Mouse (Mus musculus) CH12F3 (cell line): ENCODE measurements at regions not wholly inside any gene's neighbourhood (a gene's known extent, or its start where the extent isn't known, plus 50 kb on each side); places are given as distances from the start of the nearest gene placed in this dataset.

Experiments used
- in situ Hi-C: fragments of 300-500 bp; cut with MboI; formaldehyde crosslinking; loops from 2 replicates; pipeline ENCODE4 v1.14.3; 2020; ENCODE audit warnings: low sequenced_read_pairs

DNA sequence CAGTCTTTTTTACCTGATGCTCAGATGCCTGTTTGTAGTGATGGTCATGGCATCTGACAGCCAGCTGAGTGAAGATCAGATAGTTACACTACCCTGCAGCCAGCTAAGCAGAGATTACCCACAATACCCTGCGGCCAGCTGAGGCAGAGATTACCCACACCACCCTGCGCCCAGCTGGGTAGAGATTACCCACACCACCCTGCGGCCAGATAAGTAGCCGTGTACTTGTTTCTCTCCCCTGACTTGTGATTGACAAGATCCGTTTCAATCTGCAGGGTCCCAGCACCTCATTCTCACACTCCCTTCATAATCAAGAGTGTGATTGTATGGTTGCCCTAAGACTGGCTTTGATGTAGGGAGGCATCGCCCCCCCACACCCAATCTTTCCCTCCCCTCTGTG lies 195.9 kb upstream of the Kif2a start:
- in situ Hi-C loops = no loop called here

DNA sequence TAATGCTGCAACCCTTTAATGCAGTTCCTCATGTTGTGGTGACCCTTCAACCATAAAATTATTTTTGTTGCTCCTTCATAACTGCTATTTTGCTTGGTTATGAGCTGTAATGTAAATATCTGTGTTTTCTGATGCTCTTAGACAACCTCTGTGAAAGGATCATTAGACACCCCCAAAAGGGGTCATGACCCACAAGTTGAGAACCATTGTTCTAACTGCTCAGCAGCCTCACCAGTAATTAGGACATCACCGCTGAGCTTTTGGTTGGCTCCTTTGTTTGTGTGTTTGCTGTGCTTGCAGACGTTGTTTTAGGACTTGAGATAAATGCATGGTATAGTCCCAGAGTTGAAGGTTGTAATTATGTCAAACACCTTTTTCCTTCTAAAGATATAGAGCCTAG lies 191.4 kb upstream of the Kif2a start:
- in situ Hi-C loops = no loop called here

DNA sequence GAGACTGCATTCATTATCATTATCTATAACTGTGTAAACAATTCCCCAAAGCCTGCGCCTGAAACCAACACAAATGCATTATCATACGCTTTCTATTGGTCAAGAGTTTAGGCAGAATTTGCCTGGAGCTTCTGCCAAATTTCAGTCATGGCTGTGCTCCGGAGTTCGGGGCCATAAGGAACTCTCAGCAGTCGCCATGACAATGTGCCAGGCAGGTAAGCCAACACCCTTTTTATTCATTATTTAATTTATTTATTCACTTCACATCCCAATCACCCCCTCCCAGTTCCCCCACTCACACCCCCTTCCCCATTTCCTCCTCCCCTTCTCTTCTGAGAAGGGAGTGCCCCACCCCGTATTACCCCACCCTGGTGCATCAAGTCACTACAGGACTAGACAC lies 188.8 kb upstream of the Kif2a start:
- in situ Hi-C loops = no loop called here

DNA sequence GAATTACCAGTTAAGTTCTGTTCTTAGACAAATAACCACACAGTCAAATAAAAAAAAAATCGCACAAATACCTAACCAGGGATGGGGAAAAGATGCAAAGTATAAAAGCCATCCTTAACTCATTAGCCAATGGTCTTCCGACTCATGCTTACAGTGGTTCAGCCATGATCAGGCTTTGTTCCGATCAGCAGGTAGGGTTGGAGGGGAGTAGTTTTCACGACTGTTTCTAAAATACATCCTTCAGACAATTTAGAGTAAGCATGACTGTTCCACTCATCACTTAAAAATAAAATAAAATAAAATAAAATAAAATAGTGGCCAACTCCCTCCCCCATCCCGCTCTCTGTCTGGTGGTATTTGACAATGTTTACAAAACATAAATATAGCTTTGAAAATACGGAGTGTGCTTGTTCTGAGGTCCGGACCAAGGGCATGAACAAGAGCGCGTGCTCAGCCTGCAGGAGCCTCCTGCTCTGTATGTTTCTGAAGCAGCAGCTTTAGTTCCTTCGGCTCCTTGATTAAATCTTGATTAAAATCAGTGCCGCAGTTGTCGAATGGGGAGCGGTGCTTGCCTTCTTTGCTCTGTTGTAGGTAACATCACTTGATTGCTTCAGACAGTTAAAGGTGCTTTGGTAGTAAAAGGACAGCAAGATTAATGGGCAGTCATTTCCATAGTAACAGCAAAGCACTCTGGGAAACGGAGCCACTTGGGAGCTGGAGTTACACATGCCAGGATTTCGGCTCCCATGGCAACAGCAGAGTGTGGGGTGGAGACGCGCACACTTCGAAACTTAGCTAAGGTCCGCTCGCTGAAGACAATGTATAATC lies 185.6 kb upstream of the Kif2a start:
- in situ Hi-C loops = no loop called here

DNA sequence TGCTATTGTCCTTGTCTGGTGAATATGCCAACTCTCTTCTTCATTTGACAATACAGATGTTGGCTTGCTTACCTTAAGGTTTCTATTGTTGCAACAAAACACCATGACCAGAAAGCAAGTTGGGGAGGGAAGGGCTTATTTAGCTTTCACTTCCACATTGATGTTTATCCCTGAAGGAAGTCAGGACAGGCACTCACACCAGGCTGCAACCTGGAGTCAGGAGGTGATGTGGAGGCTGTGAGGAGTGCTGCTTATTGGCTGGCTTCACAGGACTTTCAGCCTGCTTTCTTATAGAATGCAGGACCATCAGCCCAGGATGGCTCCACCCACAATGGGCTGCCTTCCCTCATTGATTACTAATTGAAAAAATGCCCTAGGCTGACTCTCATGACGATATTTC lies 177.9 kb upstream of the Kif2a start:
- in situ Hi-C loops = no loop called here

DNA sequence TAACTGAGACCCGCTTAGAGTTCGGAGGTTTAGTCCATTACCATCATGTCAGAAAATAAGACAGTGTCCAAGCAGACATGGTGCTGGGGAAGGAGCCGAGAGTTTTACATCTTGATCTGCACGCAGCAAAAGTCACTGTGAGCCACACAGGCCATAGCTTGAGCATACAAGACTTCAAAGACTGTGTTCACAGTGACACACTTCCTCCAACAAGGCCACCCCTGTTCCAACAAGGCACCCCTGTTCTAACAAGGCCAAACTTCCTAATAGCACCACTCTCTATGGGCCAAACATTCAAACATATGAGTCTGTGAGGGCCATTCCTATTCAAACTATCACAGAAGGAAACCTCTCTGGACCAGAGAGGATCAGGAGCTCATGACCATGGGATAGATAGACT lies 171.5 kb upstream of the Kif2a start:
- in situ Hi-C loops = no loop called here

DNA sequence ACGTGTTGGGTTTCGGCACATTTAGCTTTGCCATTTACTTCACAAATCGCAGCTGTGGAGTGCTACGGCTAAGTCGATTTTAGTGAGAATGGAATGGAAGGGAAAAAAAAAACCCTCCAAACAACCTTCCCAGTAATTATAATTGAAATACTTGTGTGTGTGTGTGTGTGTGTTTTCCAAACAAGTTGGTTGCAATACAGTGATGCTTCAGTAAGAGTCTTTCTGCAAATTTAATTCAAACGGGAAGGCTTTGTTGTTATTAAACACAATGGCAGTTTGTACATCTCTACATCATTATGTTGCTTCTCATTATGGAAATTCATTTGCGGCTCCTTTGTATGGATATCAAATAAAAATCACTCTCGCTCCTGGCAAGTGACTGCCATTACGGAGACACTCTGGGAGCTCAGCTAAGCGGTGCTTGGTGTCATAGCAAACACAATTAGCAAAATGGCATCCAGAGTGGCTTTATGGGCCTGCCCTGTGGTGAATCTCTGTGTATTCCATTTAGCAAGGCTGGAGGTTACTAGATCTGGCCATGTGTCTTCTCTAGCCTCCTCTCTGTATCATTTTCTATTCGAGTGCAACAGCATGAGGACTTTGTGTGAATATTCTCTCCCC lies 165.4 kb upstream of the Kif2a start:
- in situ Hi-C loops = no loop called here

DNA sequence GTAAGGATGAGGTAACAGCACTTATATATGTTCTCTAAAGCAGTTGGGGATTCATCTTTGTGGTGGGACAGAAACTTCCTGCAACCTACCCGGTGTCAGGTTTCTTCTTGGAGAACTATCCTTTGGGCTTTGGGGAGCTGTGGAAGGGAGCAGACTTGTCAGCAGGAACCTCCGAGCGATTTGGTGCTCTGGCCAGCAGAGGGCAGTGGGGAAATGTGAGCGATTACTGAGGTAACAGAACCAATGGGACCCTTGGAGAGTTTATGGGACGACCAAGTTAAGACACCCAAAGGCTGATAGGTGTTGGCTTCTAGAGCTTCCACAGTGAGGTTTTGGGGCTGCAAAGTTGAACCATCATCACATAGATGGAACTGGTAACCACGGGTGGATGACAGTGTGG lies 160.6 kb upstream of the Kif2a start:
- in situ Hi-C loops = no loop called here

DNA sequence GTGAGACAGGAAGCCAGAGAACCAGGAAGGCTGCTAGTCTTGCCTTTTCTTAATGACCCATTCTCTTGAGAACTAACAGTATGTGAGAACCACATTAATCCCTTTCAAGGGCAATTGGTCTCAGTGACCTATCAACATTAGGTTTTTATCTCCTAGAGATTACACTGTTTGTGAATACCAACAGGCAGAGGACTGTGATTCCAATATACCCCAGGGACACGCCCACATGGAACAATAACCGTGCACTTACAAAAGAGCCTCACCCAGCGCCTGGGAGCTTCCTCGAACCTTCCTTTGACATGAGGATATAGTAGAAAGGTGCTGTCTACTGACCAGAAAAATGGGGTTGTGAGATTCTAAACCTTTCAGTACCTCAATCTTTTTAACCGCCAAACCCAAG lies 157.6 kb upstream of the Kif2a start:
- in situ Hi-C loops = no loop called here

DNA sequence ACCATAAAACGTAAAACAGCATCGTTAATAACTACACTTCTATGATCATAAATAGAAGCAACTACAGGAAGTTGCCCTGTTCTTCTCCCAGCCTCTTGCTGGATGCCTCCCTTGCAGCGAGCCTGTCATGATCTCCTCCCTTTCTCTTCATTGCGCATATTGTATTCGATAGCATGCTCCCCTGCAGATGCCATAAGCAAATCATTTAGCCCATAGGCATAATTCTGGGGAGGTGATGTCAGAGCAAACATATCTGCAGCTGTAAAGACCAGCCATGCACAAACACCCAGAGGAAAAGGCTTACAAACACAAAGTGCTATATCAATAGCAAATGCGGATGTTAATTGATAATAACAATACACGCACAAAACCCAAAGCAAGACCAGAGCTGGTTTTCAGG lies 155.7 kb upstream of the Kif2a start:
- in situ Hi-C loops = no loop called here

DNA sequence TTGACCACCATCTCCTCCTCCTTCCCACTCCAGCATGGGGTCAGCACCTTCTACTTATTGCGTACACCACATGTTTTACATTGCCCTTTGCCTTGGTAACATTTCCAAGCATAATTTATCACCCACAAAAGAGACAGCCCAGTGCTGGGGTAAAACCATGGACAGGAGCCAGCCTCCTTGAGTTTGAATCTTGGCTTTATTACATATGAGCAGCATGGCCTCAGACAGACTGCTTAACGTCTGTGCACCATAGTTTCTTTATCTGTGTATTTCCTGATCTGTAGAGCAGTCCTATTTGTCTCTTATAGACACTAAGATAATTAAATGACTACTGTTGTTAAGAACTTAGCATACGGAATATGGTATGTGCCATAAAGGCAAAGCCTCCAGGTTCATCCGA lies 154.0 kb upstream of the Kif2a start:
- in situ Hi-C loops = no loop called here

DNA sequence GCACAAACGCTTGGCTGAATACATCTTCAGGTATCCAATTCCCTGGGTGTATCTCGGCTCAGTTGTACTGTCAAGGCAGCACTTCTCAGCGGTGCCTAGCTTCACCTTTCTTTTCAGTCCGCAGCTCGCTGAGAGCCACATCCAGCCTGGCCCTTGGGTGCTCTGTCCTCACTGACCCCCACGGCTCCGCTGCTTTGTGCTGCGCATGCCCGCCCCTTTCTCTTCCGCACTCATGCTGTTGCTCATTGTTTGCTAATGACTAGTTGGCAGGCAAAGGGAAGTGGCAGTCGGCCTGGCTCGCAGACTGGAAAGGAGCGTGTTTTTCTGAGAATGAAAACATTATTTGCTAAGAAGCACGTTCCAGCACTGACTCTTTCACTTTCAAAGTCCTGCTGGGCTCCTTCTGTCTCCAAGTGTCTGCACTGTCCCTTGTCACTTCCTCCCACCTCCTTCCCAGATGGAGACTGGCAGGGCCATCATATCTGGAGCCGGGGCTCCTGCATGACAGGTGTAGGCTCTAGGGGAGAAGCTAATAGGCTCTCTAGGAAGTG lies 146.7 kb upstream of the Kif2a start:
- in situ Hi-C loops = no loop called here

DNA sequence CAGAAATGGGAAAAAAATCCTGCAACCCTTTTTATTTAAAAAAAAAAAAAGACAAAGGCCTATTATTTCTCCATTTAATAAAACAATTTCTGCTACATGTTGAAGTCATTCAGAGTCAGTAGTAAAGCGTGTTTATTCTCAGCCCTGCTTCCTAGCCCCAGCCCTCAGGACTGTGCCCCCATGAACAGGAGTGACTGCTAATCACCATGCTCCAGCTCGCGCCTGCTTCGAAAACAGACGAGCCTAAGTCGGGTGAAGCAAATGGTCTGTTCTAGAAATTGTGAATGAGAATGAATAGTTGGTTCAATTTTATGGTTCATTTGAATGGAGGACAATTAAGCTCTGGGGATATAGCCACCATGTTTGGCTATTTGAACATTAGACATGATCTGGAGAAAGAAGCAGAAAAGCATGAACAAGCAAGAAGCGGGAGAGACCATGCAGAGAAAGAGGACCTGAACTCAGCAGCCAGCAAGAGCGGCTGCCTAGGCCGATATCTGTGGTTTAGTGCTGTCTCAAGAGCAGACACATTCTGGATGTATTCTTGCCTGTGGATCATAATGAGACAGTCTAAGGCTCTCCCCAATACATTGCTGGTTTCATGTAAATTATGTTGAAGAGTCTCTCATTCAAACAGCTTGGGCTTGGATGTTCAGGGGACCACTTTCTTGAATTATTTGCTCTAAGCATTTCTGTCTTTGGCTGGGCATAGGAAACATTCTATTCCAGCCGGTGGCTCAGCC lies 146.1 kb upstream of the Kif2a start:
- in situ Hi-C loops = no loop called here

DNA sequence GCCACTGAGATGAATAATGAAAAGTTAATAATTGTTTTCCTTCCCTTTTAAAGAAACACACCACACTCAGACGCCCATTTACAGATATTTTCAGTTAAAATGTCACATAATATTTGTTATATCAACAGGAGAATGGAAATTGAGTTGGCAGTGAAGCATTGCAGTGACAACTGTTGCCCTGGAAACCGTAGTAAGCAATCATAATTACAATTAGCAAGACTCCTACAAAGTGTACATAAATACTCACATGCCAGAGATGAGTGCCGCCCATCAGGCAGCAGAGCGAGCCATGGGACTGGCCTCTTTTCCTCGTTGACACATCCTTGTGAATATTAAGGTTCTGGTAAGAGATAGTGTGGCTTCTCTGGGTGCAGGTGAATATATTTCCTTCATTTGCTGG lies 129.6 kb upstream of the Kif2a start:
- in situ Hi-C loops = no loop called here

DNA sequence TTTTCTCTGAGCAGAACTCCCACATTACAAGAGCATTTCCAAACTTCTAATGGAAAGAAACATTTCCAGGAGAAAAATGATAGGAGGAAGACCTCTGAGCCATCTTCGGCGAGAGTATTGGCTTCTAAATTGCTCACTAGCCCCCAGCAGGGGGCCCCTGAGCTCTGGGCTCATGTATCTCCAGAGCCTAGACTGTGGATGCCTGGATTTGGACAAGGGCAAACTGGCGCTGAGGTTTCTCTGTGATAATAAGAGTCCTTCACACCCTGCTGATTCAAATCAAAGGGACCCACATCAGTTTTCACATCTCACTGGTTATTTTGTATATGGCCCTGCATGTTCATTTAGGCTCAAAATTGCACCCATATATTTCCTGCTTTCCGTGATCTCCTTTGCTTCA lies 119.3 kb upstream of the Kif2a start:
- in situ Hi-C loops = no loop called here

DNA sequence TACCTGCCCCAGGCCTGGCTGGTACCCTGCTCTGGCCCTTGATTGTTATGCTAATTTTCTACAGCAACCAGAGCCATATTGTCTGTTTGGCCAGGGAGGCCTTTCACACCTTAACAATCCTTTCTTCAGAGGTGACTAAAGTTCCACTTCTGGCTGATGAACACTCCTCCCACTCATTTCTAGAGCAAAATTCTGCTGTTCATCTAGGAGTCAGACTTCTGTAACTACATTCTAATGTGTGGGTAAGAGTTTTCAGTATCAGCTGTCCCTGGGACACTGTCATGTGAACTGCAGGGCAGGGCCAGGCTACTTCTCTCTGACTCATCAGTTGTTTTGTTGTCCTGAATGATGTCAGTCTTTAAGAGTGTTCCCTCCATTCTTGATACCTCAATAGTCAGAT lies 112.2 kb upstream of the Kif2a start:
- in situ Hi-C loops = no loop called here

DNA sequence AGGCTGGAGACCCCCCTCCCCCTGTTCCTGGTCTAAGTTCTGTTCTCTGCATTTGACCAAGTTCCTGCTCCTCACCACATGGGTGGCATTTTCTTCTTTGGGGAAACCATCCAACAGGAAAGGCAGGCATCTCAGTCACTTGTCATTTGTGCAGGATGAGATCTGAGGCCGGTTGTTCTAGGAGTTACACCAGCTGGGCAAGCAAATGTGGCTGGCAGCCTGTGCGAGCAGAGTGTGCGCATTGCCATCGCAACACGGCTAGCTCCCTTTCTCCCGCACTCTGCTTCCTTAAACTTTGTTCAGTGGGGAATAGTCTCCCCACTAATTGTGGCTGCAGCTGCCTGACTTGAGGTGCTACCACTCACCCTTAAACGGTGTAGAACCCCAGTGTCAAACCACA lies 104.7 kb upstream of the Kif2a start:
- in situ Hi-C loops = no loop called here

DNA sequence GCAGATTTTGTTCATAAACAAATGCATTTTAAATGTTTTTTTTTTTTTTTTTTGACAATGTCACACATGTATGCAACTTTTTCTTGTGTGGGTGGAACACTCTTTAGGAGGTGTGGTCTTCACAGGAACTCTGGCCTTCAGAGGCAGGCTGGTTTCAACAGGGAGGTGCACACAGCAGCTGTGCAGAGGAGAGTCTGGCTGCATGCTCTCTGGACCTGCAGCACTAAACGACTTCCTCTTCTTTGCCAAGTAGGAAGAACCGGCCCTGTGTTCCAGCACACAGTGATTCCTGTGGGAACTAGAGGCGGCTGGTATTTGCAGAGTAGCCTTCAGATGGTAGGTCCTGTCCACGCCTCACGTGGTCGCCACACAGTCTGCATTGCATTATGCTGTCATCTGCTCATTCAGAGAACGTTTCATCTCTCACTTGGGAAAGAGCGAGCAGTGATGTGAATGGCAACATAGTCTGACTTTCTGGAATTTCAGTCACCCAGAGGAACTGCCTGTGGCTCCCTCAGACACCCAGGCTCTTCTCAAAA lies 102.3 kb upstream of the Kif2a start:
- in situ Hi-C loops = no loop called here

DNA sequence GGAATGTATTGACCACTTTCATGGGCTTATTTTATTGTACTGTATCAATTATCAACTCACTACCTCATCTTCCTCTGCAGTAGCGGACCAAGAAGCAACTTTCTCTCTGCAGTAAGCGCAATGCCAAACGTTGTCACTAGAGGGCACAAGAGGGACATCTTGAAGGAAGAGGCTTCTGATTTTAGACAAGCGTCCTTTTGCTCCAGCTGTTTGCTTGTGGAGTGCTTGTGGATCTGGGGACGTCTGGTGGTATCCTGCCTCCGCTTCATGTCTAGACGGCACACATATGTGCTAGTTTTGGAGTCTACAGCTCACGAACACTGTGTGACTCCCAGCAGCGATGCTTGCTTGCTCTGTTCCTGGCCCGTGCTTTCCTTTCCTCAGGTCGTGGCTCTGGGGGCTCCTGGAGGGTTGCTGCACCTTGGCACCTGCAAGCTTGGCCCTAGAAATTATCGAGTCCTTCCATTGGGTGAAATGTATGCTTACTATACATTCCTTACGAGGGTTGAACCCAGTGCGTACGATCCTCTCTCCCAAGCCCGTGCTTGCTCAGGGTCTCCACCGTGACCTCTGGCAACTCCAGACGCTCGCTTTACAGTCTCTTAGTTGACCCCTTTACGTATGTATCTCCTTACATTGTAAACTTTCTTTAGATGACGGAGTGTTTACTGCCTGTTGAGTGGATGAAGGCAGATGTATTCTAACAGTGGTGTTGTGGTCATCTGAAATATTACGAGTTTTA lies 92.2 kb upstream of the Kif2a start:
- in situ Hi-C loops = no loop called here

DNA sequence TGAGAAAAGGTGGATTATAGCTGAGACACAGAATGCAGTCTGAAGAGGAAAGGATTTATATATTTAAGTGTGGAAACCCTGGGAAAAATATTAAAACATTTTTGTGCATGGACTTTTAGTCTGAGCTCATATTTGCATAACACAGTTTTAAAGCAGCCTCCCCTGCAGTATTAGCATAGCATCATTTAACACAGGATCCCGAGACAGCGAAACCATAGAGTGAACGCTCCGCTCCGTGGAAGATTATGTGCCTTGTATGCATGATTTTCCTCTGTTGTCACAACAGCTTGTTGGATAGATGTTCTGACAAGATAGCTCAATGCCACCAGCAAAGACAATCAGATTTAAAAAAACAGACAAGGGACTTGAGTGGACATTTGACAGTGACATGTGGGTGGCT lies 86.1 kb upstream of the Kif2a start:
- in situ Hi-C loops = no loop called here

DNA sequence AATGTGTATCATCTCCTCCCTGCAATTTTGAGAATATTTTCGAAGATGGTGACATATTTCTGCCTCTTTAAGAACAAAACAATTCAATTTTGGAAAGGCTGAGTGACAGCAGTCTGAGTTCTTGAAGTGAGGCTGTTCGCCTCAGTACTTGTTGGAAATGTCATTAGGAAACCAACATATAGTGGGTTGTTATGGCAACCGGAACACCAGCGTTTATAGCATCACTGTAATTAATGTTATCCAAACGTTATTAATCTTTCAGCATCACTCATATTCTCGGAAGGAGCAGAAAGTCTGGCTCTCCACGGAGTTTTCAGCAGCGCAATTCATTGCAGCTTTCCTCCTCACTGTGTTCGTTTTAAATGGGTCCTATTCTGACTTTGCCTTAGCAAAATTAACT lies 85.6 kb upstream of the Kif2a start:
- in situ Hi-C loops = no loop called here
